Mouse (Mus musculus): ENCODE results near the gene Krtap12-1. TPM values are rescaled to one million over a fixed set of nuclear protein-coding genes. Genes with fewer than 3 reads are reported as not detected.
"Not testable (repeated sequence)": the region's sequence is repeated elsewhere in the genome, so short reads cannot be mapped to it uniquely, and the experiment has no call there.

Gene Krtap12-1
- polyA plus RNA-seq, 1 experiment = not detected

DNA sequence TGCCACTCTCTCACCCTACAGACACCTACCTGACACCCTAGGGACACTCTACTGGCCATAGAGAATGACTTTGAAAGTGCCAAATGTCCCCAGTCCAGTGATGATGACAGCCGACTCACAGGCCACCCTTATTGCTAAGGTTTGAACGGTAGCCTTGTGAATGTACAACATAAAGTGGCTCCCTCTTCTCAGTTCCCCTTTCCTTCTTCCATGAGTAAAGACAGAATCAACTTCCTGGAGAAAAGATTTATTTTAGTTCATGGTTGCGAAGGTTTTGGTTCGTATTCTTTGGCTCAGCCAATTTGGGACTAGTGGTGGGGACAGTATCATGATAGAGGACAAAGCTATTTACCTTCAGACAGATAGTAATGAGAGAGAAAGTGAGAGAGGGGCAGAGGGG lies 18.5 kb downstream of the Krtap12-1 start:
- Histone ChIP-seq H3K4me3 (ENCODE audit: insufficient read depth, low read length) (no peak overlapping the region), H3K4me1 (ENCODE audit: control insufficient read depth, insufficient read depth, low read length) (peaks cover 3% of the 10 kb centered on the region; the same call in 1 of the 2 replicates), H3K27ac (ENCODE audit: insufficient read depth, low read depth, low read length) (no peak overlapping the region)
- TF ChIP-seq CTCF (IDR thresholded peaks at IDR 0.05; ENCODE audit: low read depth, low read length) (no peak), POLR2A (IDR thresholded peaks at IDR 0.05; ENCODE audit: borderline replicate concordance, low read depth, low read length) (no peak)

DNA sequence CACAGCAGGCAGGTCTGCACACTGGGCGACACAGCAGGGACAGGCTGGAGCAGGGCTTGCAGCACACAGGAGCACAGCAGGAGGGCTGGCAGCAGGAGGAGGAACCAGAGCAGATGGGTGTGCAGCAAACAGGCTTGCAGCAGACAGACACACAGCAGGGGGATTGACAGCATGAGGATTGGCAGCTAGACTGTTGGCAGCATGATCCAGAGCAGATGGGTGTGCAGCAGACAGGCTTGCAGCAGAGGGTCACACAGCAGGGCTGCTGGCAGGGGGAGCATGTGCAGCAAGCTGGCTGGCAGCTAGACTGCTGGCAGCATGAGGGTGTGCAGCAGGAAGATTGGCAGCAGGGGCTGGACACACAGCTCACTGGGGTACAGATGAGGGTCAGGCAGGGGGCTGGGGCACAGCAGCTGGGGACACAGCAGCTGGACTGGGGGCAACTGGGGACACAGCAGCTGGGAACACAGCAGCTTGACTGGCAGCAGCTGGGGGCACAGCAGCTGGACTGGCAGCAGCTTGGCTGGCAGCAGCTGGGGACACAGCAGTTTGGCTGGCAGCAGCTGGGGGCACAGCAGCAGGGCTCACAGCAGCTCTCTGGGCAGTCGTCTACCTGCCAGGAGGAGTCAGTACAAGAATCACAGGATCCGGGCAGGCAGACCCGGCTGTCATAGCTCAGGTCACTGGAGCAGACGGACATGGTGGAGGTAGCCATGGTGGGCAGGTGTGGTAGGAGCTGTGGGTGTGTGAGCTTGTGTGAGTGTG lies 21.7 kb downstream of the Krtap12-1 start, which contains the start of gene Gm18596:
TSS of gene Gm18596 (minus strand) at position 715 of the 765 bp plus-strand sequence.
- not testable (repeated sequence) for H3K4me3 ChIP-seq (ENCODE audit: insufficient read depth, low read length); H3K27ac ChIP-seq (ENCODE audit: insufficient read depth, low read depth, low read length); H3K4me1 ChIP-seq (ENCODE audit: control insufficient read depth, insufficient read depth, low read length)

DNA sequence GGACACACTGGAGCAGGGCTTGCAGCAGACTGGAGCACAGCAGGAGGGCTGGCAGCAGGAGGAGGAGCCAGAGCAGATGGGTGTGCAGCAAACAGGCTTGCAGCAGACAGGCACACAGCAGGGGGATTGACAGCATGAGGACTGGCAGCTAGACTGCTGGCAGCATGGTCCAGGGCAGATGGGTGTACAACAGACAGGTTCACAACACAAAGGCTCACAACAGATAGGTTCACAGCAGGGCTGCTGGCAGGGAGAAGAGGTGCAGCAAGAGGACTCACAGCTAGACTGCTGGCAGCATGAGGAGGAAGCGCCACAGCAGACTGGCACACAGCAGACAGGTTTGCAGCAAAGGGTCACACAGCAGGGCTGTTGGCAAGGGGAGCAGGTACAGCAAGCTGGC lies 30.3 kb downstream of the Krtap12-1 start:
- not testable (repeated sequence) for H3K4me3 ChIP-seq (ENCODE audit: insufficient read depth, low read length); H3K4me1 ChIP-seq (ENCODE audit: control insufficient read depth, insufficient read depth, low read length); H3K27ac ChIP-seq (ENCODE audit: insufficient read depth, low read depth, low read length)

DNA sequence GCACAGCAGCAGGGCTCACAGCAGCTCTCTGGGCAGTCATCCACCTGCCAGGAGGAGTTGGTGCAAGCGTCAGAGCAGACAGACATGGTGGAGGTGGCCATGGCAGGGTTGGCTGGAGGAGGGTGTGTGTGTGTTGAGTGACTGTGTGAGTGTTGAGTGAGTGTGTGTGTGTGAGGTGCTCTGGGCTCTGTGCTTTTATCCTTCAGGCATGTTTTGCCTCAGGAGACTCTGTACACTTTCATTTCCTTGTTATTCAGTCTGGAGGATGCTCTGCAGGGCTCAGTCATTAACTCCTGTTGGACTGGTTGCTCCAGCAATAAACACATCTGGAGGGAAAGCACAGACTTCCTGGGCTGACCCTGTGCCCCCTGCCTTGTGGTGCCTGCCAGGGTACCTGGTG lies 30.9 kb downstream of the Krtap12-1 start, which contains the start of gene Gm9736:
TSS of gene Gm9736 (minus strand) at position 101 of the 400 bp plus-strand sequence.
- not testable (repeated sequence) for H3K4me1 ChIP-seq (ENCODE audit: control insufficient read depth, insufficient read depth, low read length); H3K4me3 ChIP-seq (ENCODE audit: insufficient read depth, low read length); H3K27ac ChIP-seq (ENCODE audit: insufficient read depth, low read depth, low read length)

DNA sequence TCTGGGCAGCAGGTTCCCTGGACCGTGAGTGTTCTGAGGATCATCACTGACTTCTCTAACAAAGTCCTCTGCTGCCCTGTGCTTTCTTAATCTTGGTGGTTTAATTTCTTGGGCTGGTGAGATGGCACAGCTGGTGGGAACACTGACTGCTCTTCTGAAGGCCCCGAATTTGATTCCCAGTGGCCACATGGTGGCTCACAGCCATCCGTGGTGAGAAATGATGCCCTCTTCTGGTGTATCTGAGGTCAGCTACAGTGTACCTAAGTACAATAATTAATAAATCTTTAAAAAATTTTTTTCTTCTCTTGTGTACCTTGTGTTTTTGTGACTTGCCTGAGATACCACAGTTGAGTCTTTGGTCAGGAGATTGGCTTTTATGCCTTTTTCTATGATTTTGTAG lies 31.9 kb downstream of the Krtap12-1 start:
- H3K27ac ChIP-seq (ENCODE audit: insufficient read depth, low read depth, low read length); H3K4me3 ChIP-seq (ENCODE audit: insufficient read depth, low read length); H3K4me1 ChIP-seq (ENCODE audit: control insufficient read depth, insufficient read depth, low read length): not testable (repeated sequence)

DNA sequence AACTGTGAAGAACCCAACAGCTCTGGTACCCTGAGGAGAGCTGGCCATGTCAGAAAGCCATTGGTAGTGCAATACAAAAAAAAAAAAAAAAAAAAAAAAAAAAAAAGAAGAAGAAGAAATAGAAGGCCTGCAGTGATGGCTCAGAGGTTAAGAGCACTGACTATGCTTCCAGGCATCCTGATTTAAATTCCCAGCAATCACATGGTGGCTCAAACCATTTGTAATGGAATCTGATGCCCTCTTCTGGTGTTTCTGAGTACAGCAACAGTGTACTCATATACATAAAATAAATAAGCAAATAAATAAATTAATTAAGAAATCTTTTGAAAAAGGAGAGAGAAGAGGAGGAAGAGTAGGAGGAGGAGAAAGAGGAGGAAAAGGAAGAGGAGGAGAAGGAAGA lies 33.0 kb downstream of the Krtap12-1 start:
- Histone ChIP-seq H3K27ac (ENCODE audit: insufficient read depth, low read depth, low read length) (no peak overlapping the region), H3K4me1 (ENCODE audit: control insufficient read depth, insufficient read depth, low read length) (no peaks in the 10 kb centered on the region), H3K4me3 (ENCODE audit: insufficient read depth, low read length) (no peak overlapping the region)
- TF ChIP-seq POLR2A (IDR thresholded peaks at IDR 0.05; ENCODE audit: borderline replicate concordance, low read depth, low read length) (no peak), CTCF (IDR thresholded peaks at IDR 0.05; ENCODE audit: low read depth, low read length) (no peak)

DNA sequence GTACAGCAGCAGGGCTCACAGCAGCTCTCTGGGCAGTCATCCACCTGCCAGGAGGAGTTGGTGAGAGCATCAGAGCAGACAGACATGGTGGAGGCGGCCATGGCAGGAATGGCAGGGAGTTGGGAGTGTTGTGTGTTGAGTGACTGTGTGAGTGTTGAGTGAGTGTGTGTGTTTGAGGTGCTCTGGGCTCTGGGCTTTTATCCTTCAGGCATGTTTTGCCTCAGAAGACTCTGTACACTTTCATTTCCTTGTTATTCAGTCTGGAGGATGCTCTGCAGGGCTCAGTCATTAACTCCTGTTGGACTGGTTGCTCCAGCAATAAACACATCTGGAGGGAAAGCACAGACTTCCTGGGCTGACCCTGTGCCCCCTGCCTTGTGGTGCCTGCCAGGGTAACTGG lies 39.2 kb downstream of the Krtap12-1 start, which contains the start of gene Gm3233:
TSS of gene Gm3233 (minus strand) at position 101 of the 400 bp plus-strand sequence.
- not testable (repeated sequence) for H3K27ac ChIP-seq (ENCODE audit: insufficient read depth, low read depth, low read length); H3K4me1 ChIP-seq (ENCODE audit: control insufficient read depth, insufficient read depth, low read length); H3K4me3 ChIP-seq (ENCODE audit: insufficient read depth, low read length)

DNA sequence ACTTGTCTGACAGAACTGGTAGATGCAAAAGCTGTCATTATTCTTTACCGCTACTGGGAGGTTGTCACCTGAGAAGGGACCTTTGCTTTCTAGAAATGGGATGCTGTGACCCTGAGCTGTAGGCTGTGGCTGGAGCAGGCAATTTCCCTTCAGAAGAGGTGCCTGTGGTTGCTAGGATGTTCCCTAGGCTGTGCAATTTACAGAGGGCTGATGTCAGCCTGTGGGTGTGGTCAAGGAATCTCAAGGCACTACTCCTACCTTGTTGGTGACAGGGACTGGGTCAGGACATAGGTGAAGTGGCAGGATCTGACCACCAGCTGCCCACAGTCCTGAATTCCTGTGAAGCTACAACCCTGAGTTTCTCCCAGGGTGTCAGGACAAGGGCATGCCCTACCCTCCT lies 49.3 kb downstream of the Krtap12-1 start:
- no peaks in the 10 kb centered on the region for H3K4me1 ChIP-seq (ENCODE audit: control insufficient read depth, insufficient read depth, low read length)
- H3K27ac ChIP-seq (ENCODE audit: insufficient read depth, low read depth, low read length) = no peak overlapping the region
- no peak for TF ChIP-seq CTCF (IDR thresholded peaks at IDR 0.05; ENCODE audit: low read depth, low read length)
- TF ChIP-seq POLR2A (IDR thresholded peaks at IDR 0.05; ENCODE audit: borderline replicate concordance, low read depth, low read length) = no peak
- no peak overlapping the region for H3K4me3 ChIP-seq (ENCODE audit: insufficient read depth, low read length)

Other genes starting within 250 kb of the Krtap12-1 start
- 18.8 and 22.8 TPM in 2 replicates for gene Fam207a, start 204.8 kb upstream of the Krtap12-1 start, polyA plus RNA-seq (2012; ENCODE audit: insufficient read depth, insufficient read length, missing spikeins)
- gene Itgb2, start 190.3 kb upstream of the Krtap12-1 start, polyA plus RNA-seq (2012; ENCODE audit: insufficient read depth, insufficient read length, missing spikeins) = 386 and 401 TPM in 2 replicates
- 98.5 and 102 TPM in 2 replicates for gene Pttg1ip, start 138.9 kb upstream of the Krtap12-1 start, polyA plus RNA-seq (2012; ENCODE audit: insufficient read depth, insufficient read length, missing spikeins)
- 165 and 203 TPM in 2 replicates for gene Sumo3, start 114.5 kb upstream of the Krtap12-1 start, polyA plus RNA-seq (2012; ENCODE audit: insufficient read depth, insufficient read length, missing spikeins)
- gene Gm49325, start 114.4 kb upstream of the Krtap12-1 start, polyA plus RNA-seq (2012; ENCODE audit: insufficient read depth, insufficient read length, missing spikeins) = 40.9 and 41.8 TPM in 2 replicates
- 57.9 and 61.2 TPM in 2 replicates for gene Ube2g2, start 98.3 kb upstream of the Krtap12-1 start, polyA plus RNA-seq (2012; ENCODE audit: insufficient read depth, insufficient read length, missing spikeins)
- not detected in 2 replicates for gene Tspear, start 34.0 kb upstream of the Krtap12-1 start, polyA plus RNA-seq (2012; ENCODE audit: insufficient read depth, insufficient read length, missing spikeins)
- gene Gm19402, start 29.8 kb upstream of the Krtap12-1 start, polyA plus RNA-seq (2012; ENCODE audit: insufficient read depth, insufficient read length, missing spikeins) = not detected in 2 replicates
- gene Gm9508, start 23.4 kb upstream of the Krtap12-1 start, polyA plus RNA-seq (2012; ENCODE audit: insufficient read depth, insufficient read length, missing spikeins) = not detected in 2 replicates
- not detected in 2 replicates for gene Gm10272, start 14.0 kb upstream of the Krtap12-1 start, polyA plus RNA-seq (2012; ENCODE audit: insufficient read depth, insufficient read length, missing spikeins)
- gene Gm10024, start 9.1 kb upstream of the Krtap12-1 start, polyA plus RNA-seq (2012; ENCODE audit: insufficient read depth, insufficient read length, missing spikeins) = not detected in 2 replicates
- gene Gm10142, start 4.8 kb upstream of the Krtap12-1 start, polyA plus RNA-seq (2012; ENCODE audit: insufficient read depth, insufficient read length, missing spikeins) = not detected in 2 replicates
- gene Gm10100, start 5.9 kb downstream of the Krtap12-1 start, polyA plus RNA-seq (2012; ENCODE audit: insufficient read depth, insufficient read length, missing spikeins) = not detected in 2 replicates
- not detected in 2 replicates for gene Gm18596, start 22.0 kb downstream of the Krtap12-1 start, polyA plus RNA-seq (2012; ENCODE audit: insufficient read depth, insufficient read length, missing spikeins)
- gene Gm9736, start 30.8 kb downstream of the Krtap12-1 start, polyA plus RNA-seq (2012; ENCODE audit: insufficient read depth, insufficient read length, missing spikeins) = not detected in 2 replicates
- not detected in 2 replicates for gene Gm3233, start 39.1 kb downstream of the Krtap12-1 start, polyA plus RNA-seq (2012; ENCODE audit: insufficient read depth, insufficient read length, missing spikeins)
- gene Gm3238, start 50.7 kb downstream of the Krtap12-1 start, polyA plus RNA-seq (2012; ENCODE audit: insufficient read depth, insufficient read length, missing spikeins) = not detected in 2 replicates
- not detected in 2 replicates for gene Gm7138, start 56.3 kb downstream of the Krtap12-1 start, polyA plus RNA-seq (2012; ENCODE audit: insufficient read depth, insufficient read length, missing spikeins)
- not detected in 2 replicates for gene Gm3250, start 61.9 kb downstream of the Krtap12-1 start, polyA plus RNA-seq (2012; ENCODE audit: insufficient read depth, insufficient read length, missing spikeins)
- not detected in 2 replicates for gene Gm7137, start 67.6 kb downstream of the Krtap12-1 start, polyA plus RNA-seq (2012; ENCODE audit: insufficient read depth, insufficient read length, missing spikeins)
- not detected in 2 replicates for gene Gm9639, start 74.5 kb downstream of the Krtap12-1 start, polyA plus RNA-seq (2012; ENCODE audit: insufficient read depth, insufficient read length, missing spikeins)
- gene Gm19668, start 78.5 kb downstream of the Krtap12-1 start, polyA plus RNA-seq (2012; ENCODE audit: insufficient read depth, insufficient read length, missing spikeins) = not detected in 2 replicates
- not detected in 2 replicates for gene Gm9507, start 91.2 kb downstream of the Krtap12-1 start, polyA plus RNA-seq (2012; ENCODE audit: insufficient read depth, insufficient read length, missing spikeins)
- gene Gm2696, start 94.1 kb downstream of the Krtap12-1 start, polyA plus RNA-seq (2012; ENCODE audit: insufficient read depth, insufficient read length, missing spikeins) = not detected in 2 replicates
- gene Krtap10-4, start 106.5 kb downstream of the Krtap12-1 start, polyA plus RNA-seq (2012; ENCODE audit: insufficient read depth, insufficient read length, missing spikeins) = not detected in 2 replicates
- not detected in 2 replicates for gene Krtap10-10, start 115.3 kb downstream of the Krtap12-1 start, polyA plus RNA-seq (2012; ENCODE audit: insufficient read depth, insufficient read length, missing spikeins)
- not detected in 2 replicates for gene Gm36176, start 126.2 kb downstream of the Krtap12-1 start, polyA plus RNA-seq (2012; ENCODE audit: insufficient read depth, insufficient read length, missing spikeins)
- gene Gm10318, start 132.3 kb downstream of the Krtap12-1 start, polyA plus RNA-seq (2012; ENCODE audit: insufficient read depth, insufficient read length, missing spikeins) = not detected in 2 replicates
- gene Gm3285, start 141.4 kb downstream of the Krtap12-1 start, polyA plus RNA-seq (2012; ENCODE audit: insufficient read depth, insufficient read length, missing spikeins) = not detected in 2 replicates
- 0.19 TPM in 1 of 2 replicates, not detected in the other for gene Lrrc3, start 181.9 kb downstream of the Krtap12-1 start, polyA plus RNA-seq (2012; ENCODE audit: insufficient read depth, insufficient read length, missing spikeins)
- gene Trpm2, start 250.0 kb downstream of the Krtap12-1 start, polyA plus RNA-seq (2012; ENCODE audit: insufficient read depth, insufficient read length, missing spikeins) = 8.6 and 13.8 TPM in 2 replicates